Mouse (Mus musculus) brain, embryonic 18.5 days (tissue): ENCODE results near the gene Prl3d1.
"Not testable (repeated sequence)": the region's sequence is repeated elsewhere in the genome, so short reads cannot be mapped to it uniquely, and the experiment has no call there.

Experiments
- DNase-seq: peaks from one replicate; pipeline ENCODE4 v3.0.0-alpha.2; 2012; ENCODE audit warnings: low read depth, low spot score

Prl3d1 gene

DNA sequence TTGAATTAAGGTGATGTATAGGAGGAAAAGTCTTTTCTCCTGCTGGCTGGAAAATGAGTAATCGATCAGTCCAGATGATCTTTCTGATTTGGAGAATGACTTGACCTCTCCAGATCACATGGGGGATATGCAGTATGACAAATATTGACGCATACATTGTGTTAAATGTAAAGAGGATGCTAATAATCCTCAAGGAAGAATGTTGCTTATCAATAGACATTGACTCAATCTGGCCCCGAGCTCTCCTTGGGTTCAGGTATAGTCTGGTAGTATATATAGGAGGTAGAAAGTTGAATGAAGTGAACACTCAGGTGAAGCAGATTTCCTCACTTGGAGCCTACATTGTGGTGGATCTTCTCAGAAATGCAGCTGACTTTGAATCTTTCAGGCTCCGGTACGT is at the start of gene Prl3d1:
Gene Prl3d1, plus strand, starts transcription at position 301 of the 400 bp plus-strand sequence.
- not testable (repeated sequence) for DNase-seq

DNA sequence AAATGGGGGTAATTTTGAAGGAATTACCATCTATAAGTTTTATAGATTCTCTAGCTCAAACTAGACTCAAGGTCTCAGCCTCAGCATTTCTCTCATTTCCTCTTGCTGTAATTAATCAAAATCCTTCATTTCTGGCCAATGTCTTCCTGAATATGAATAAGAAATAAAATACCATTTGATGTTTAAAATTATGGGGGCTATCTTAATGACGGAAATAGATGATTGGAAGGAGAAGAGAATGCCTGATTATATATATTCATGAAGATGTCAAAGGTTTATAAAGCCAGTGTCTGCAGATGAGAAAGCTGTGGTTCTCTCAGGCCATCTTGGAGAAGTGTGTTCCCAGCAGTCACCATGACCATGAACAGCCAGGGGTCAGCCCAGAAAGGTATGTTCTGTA is 36.7 kb upstream of the Prl3d1 start, which contains the start of gene Prl:
Gene Prl, plus strand, starts transcription at position 301 of the 400 bp plus-strand sequence.
- no peak for DNase-seq

DNA sequence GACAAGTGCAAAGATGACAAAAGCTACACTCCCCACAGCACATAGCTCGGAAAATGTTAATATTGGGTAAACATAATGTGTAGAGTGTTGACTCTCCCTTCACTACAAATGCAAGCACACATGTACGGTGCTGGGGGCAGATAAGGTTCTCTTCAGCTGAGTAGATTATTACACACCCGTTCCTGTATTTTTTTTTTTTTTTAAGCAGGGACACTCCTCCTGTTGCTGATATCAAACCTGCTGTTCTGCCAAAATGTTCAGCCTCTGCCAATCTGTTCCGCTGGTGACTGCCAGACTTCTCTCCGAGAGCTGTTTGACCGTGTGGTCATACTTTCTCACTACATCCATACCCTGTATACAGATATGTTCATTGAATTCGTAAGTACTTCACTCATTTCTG is 34.8 kb upstream of the Prl3d1 start:
- DNase-seq = peak; percentile 4

DNA sequence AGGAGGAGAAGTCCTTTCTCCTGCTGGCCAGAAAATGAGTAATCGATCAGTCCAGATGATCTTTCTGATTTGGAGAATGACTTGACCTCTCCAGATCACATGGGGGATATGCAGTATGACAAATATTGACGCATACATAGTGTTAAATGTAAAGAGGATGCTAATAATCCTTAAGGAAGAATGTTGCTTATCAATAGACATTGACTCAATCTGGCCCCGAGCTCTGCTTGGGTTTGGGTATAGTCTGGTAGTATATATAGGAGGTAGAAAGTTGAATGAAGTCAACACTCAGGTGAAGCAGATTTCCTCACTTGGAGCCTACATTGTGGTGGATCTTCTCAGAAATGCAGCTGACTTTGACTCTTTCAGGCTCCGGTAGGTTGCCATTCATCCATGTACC is 27.4 kb downstream of the Prl3d1 start, which contains the start of gene Prl3d2:
Gene Prl3d2, plus strand, starts transcription at position 301 of the 400 bp plus-strand sequence.
- not testable (repeated sequence) for DNase-seq

DNA sequence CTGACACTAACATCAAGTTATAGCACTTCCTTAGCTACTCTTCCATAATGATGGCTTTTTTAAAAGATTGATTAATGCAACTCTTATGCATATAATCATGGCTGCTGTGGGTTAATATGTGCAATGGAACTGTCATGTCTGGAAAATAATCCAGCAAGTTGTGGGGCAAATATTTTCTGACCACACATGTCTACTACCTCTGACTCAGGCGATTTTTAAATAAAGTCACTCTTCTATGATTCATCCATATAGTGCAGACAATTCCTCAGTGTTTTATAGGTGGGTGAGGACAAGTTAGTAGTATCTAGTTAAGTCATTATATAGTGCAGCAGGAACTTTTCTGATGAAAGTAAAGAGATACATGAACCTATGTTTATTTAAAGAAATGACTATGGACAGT is 54.3 kb downstream of the Prl3d1 start:
- DNase-seq = no peak
